Mouse (Mus musculus): ENCODE results near the gene Elavl3. TPM values are rescaled to one million over a fixed set of nuclear protein-coding genes. Genes with fewer than 3 reads are reported as not detected.

Gene Elavl3
- polyA plus RNA-seq (2012; rRNA removed) = 84.7 and 86.4 TPM in 2 replicates

GRCm38 (mm10) chr9:22051958-22052254, at the start of gene Elavl3:
Gene Elavl3 (minus strand): TSS chr9:22052023.

GRCm38 (mm10) chr9:22098993-22099696, 47.3 kb upstream of the Elavl3 start, which contains the start of gene Cnn1:
Gene Cnn1 (plus strand): TSS chr9:22099216.

GRCm38 (mm10) chr9:22085022-22085834, 33.4 kb upstream of the Elavl3 start, which contains the start of gene Ecsit:
Gene Ecsit (minus strand): TSS chr9:22085438.

GRCm38 (mm10) chr9:22070791-22071573, 19.2 kb upstream of the Elavl3 start, which contains the start of the genes Gm49318 and Zfp653:
Gene Gm49318 (minus strand): TSS chr9:22071259.
Gene Zfp653 (minus strand): TSS chr9:22071376.

GRCm38 (mm10) chr9:22002194-22003162, 49.3 kb downstream of the Elavl3 start, which contains the start of the genes Ccdc151 and Prkcsh:
Gene Ccdc151 (minus strand): TSS chr9:22002634.
Gene Prkcsh (plus strand): TSS chr9:22002806.

GRCm38 (mm10) chr9:21989230-21990110, 62.4 kb downstream of the Elavl3 start, which contains the start of gene Rgl3:
Gene Rgl3 (minus strand): TSS chr9:21989446.

Other genes with a start within 250 kb of the Elavl3 start
- gene Angptl8, start 216.5 kb downstream of the Elavl3 start, polyA plus RNA-seq (2012; rRNA removed) = 0.17 and 0.86 TPM in 2 replicates
- gene Dock6, start 199.4 kb downstream of the Elavl3 start, polyA plus RNA-seq (2012; rRNA removed) = 47.1 and 89.7 TPM in 2 replicates
- 7.1 and 10.0 TPM in 2 replicates for gene Rab3d, start 133.8 kb downstream of the Elavl3 start, polyA plus RNA-seq (2012; rRNA removed)
- 7.9 and 8.4 TPM in 2 replicates for gene Ccdc159, start 124.6 kb downstream of the Elavl3 start, polyA plus RNA-seq (2012; rRNA removed)
- 23.9 and 26.4 TPM in 2 replicates for gene Tmem205, start 124.5 kb downstream of the Elavl3 start, polyA plus RNA-seq (2012; rRNA removed)
- 30.6 and 36.7 TPM in 2 replicates for gene Plppr2, start 115.0 kb downstream of the Elavl3 start, polyA plus RNA-seq (2012; rRNA removed)
- 7.4 and 7.8 TPM in 2 replicates for gene Swsap1, start 96.3 kb downstream of the Elavl3 start, polyA plus RNA-seq (2012; rRNA removed)
- gene Epor, start 88.5 kb downstream of the Elavl3 start, polyA plus RNA-seq (2012; rRNA removed) = 12.4 and 18.9 TPM in 2 replicates
- 3.3 and 3.4 TPM in 2 replicates for gene Rgl3, start 62.6 kb downstream of the Elavl3 start, polyA plus RNA-seq (2012; rRNA removed)
- 4.8 and 7.3 TPM in 2 replicates for gene Ccdc151, start 49.4 kb downstream of the Elavl3 start, polyA plus RNA-seq (2012; rRNA removed)
- 109 and 149 TPM in 2 replicates for gene Prkcsh, start 49.2 kb downstream of the Elavl3 start, polyA plus RNA-seq (2012; rRNA removed)
- 0.08 and 0.12 TPM in 2 replicates for gene Gm49318, start 19.2 kb upstream of the Elavl3 start, polyA plus RNA-seq (2012; rRNA removed)
- gene Zfp653, start 19.4 kb upstream of the Elavl3 start, polyA plus RNA-seq (2012; rRNA removed) = 35.9 and 38.7 TPM in 2 replicates
- 19.9 and 30.4 TPM in 2 replicates for gene Ecsit, start 33.4 kb upstream of the Elavl3 start, polyA plus RNA-seq (2012; rRNA removed)
- 5.0 and 11.5 TPM in 2 replicates for gene Cnn1, start 47.2 kb upstream of the Elavl3 start, polyA plus RNA-seq (2012; rRNA removed)
- 142 and 147 TPM in 2 replicates for gene Elof1, start 65.1 kb upstream of the Elavl3 start, polyA plus RNA-seq (2012; rRNA removed)
- 27.3 and 32.4 TPM in 2 replicates for gene Acp5, start 83.7 kb upstream of the Elavl3 start, polyA plus RNA-seq (2012; rRNA removed)
- gene Pigyl, start 104.8 kb upstream of the Elavl3 start, polyA plus RNA-seq (2012; rRNA removed) = 49.8 and 79.8 TPM in 2 replicates
- 0.12 and 0.17 TPM in 2 replicates for gene Zfp872, start 136.1 kb upstream of the Elavl3 start, polyA plus RNA-seq (2012; rRNA removed)
- gene Zfp809, start 173.7 kb upstream of the Elavl3 start, polyA plus RNA-seq (2012; rRNA removed) = 10.3 and 12.2 TPM in 2 replicates
- 2.6 and 3.8 TPM in 2 replicates for gene Zfp599, start 207.9 kb upstream of the Elavl3 start, polyA plus RNA-seq (2012; rRNA removed)